Mouse (Mus musculus): ENCODE measurements at regions not wholly inside any gene's neighbourhood (a gene's known extent, or its start where the extent isn't known, plus 50 kb on each side); places are given as distances from the start of the nearest gene placed in this dataset.
A peak's percentile ranks its signal among the peaks of the same experiment; 100 is the strongest.

- peak; percentile 37 for DNase-seq
Measured at GRCm38 (mm10) chr7:143951172-143951571, 50.6 kb upstream of the Shank2 start.

All from adrenal gland, postnatal 25 days (tissue).